Mouse (Mus musculus): ENCODE measurements around the gene Chrm3. TPM values are rescaled to one million over a fixed set of nuclear protein-coding genes. Genes with fewer than 3 reads are reported as not detected.
"Not testable (repeated sequence)": the region's sequence is repeated elsewhere in the genome, so short reads cannot be mapped to it uniquely, and the experiment has no call there.

The Chrm3 gene
- total and polyA plus RNA-seq, 2 experiments from 2014 or later: 2.8 to 14.8 TPM

- no peaks in the 10 kb centered on the region for H3K27me3 ChIP-seq (ENCODE audit: insufficient read depth, low read length)
- WGBS: 84% methylated on average over 3 of the region's 3 CpGs
- no peak for TF ChIP-seq CTCF (IDR thresholded peaks at IDR 0.05; ENCODE audit: low read depth)
- no peak overlapping the region for H3K9ac ChIP-seq
- no peak overlapping the region for H3K4me2 ChIP-seq (ENCODE audit: low read depth)
- H3K27ac ChIP-seq (ENCODE audit: low read depth, low read length): no peak overlapping the region
- H3K9me3 ChIP-seq (ENCODE audit: low read length): no peaks in the 10 kb centered on the region
- no peak for ATAC-seq
- H3K4me3 ChIP-seq (ENCODE audit: low read depth, low read length): no peak overlapping the region
- no peak for DNase-seq
- no peaks in the 10 kb centered on the region for H3K36me3 ChIP-seq (ENCODE audit: insufficient read depth)
- H3K4me1 ChIP-seq (ENCODE audit: insufficient read depth): no peaks in the 10 kb centered on the region
Measured at GRCm38 (mm10) chr13:9873377-9873776, 487.3 kb downstream of the Chrm3 start.

DNA sequence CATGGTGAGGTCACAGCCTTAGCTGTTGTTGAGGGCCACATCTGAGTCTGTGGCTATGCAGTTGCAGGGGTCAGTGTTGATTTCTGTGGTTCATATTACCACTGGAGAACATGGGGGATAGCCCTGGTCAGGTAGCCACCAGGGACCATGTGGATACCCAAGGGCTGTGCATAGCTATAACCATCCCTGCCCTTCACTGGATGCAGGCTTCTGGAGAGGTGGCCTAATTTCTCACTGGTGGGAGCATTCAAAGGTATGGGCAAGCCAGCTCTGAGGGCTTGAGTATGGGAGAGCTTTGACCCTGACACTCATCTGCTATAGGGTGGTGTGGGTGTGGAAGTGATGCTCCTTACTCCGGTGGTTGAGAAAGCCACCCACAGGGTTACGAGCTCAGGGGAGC, 494.5 kb downstream of the Chrm3 start:
- 93% methylated on average over 2 of the region's 2 CpGs for WGBS
- H3K27ac ChIP-seq (ENCODE audit: low read depth, low read length): no peak overlapping the region
- no peak for TF ChIP-seq CTCF (IDR thresholded peaks at IDR 0.05; ENCODE audit: low read depth)
- no peak overlapping the region for H3K9ac ChIP-seq
- no peak overlapping the region for H3K4me3 ChIP-seq (ENCODE audit: low read depth, low read length)
- no peak overlapping the region for H3K4me2 ChIP-seq (ENCODE audit: low read depth)
- no peaks in the 10 kb centered on the region for H3K4me1 ChIP-seq (ENCODE audit: insufficient read depth)
- DNase-seq (no peak), ATAC-seq (no peak)
- no peaks in the 10 kb centered on the region for H3K9me3 ChIP-seq (ENCODE audit: low read length)
- H3K27me3 ChIP-seq (ENCODE audit: insufficient read depth, low read length): no peaks in the 10 kb centered on the region
- H3K36me3 ChIP-seq (ENCODE audit: insufficient read depth): no peaks in the 10 kb centered on the region

DNA sequence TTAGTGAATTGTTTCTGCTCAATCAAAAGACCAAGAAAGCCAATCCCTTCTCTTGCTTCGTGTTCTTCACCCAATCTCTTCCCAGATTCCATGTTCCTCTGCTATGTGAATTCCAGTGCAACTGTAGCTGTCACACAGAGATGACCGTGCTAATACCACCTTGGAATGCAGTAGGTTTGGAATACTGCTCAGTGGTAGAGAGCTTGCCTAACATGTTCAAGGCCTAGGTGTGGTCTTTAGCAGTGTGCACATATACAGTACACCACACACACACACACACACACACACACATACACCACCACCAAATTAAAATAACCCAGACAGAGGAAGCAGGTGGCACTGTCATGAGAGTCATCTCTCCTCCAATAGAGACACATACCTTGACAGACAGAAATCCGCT, 513.1 kb downstream of the Chrm3 start:
- Histone ChIP-seq H3K36me3 (ENCODE audit: insufficient read depth) (no peaks in the 10 kb centered on the region), H3K9ac (no peak overlapping the region), H3K4me1 (ENCODE audit: insufficient read depth) (no peaks in the 10 kb centered on the region), H3K4me2 (ENCODE audit: low read depth) (no peak overlapping the region), H3K9me3 (ENCODE audit: low read length) (no peaks in the 10 kb centered on the region), H3K27me3 (ENCODE audit: insufficient read depth, low read length) (no peaks in the 10 kb centered on the region), H3K4me3 (ENCODE audit: low read depth, low read length) (no peak overlapping the region), H3K27ac (ENCODE audit: low read depth, low read length) (no peak overlapping the region)
- no peak for DNase-seq
- TF ChIP-seq CTCF (IDR thresholded peaks at IDR 0.05; ENCODE audit: low read depth): no peak
- 57% methylated on average over 3 of the region's 3 CpGs for WGBS
- no peak for ATAC-seq

DNA sequence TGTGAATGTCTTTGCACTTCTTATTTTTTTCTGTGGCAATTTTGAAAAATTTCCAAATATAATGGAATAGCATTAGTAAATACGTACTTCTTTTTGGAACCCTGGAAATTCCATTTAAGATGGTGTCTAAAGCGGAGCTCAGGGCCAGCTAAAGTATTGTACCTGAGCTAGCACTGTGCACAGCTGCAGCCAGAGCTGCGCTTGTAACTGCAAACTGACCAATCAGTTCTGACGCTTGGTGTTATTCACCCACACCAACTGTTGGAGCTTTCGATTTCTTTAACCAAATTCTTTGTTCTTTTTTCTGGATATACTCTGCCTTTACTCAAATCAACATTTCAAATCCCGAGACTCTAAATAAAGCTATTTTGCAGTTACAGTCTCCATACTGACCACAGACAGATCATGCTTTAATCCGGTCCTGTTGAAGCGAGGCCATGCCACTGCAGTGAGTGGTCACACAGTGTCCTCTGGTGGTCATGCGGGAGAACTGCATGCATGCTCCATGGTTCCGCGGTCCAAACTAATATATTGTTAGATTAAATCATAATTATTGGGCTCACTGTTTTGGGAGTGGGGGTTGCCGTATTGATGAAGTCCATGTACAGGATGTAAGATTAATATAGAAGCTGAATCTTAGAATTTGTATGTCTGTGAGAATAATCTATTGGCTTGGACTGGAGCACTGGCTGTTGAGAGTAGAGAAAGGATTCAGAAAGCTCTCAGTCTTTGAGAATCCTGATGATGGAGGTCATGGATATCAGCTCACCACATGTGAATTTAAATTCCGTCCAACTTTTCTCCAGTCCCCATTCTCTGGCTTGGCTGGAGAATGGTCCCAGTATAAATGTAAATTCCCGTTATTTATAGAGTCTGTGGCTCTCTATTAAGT, 513.9 kb downstream of the Chrm3 start:
- DNase-seq (peak; percentile 80), ATAC-seq (peak; percentile 87)
- Histone ChIP-seq H3K9ac (no peak overlapping the region), H3K9me3 (ENCODE audit: low read length) (no peaks in the 10 kb centered on the region), H3K4me3 (ENCODE audit: low read depth, low read length) (no peak overlapping the region), H3K4me1 (ENCODE audit: insufficient read depth) (no peaks in the 10 kb centered on the region), H3K4me2 (ENCODE audit: low read depth) (peak overlapping the region; percentile 28; the same call in 1 of the 2 replicates), H3K27ac (ENCODE audit: low read depth, low read length) (no peak overlapping the region), H3K27me3 (ENCODE audit: insufficient read depth, low read length) (no peaks in the 10 kb centered on the region), H3K36me3 (ENCODE audit: insufficient read depth) (no peaks in the 10 kb centered on the region)
- TF ChIP-seq CTCF (IDR thresholded peaks at IDR 0.05; ENCODE audit: low read depth): peak; percentile 100
- 28% methylated on average over 14 of the region's 14 CpGs for WGBS

GRCm38 (mm10) chr13:9834146-9834679, 526.4 kb downstream of the Chrm3 start:
- peak; percentile 54; the same call in 1 of the 2 replicates for ATAC-seq
- H3K9ac ChIP-seq; H3K4me3 ChIP-seq (ENCODE audit: low read depth, low read length); H3K4me2 ChIP-seq (ENCODE audit: low read depth); H3K9me3 ChIP-seq (ENCODE audit: low read length); H3K27me3 ChIP-seq (ENCODE audit: insufficient read depth, low read length); H3K27ac ChIP-seq (ENCODE audit: low read depth, low read length); H3K36me3 ChIP-seq (ENCODE audit: insufficient read depth); H3K4me1 ChIP-seq (ENCODE audit: insufficient read depth): not testable (repeated sequence)
- WGBS: 83% methylated on average over 30 of the region's 33 CpGs
- peak; percentile 16 for DNase-seq

DNA sequence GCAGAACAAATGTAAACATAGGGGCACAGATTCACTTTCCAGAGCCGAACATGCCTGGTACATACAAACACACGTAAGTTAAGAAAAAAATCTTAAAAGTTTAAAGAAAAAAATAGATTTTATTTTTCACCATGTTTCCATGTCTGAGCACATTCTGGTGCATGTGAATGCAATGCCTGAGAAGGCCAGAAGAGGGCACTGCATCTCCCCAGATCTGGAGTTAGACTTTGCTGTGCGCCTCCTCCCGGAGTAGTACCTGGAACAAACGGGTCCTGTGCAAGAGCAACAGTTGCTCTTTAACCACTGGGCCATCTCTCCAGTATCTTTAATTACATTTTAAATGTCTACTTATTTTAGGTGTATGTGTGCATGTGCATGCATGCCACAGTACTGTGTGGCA, 534.4 kb downstream of the Chrm3 start:
- no peak for ATAC-seq
- H3K36me3 ChIP-seq (ENCODE audit: insufficient read depth): no peaks in the 10 kb centered on the region
- no peak overlapping the region for H3K4me2 ChIP-seq (ENCODE audit: low read depth)
- WGBS: 66% methylated on average over 5 of the region's 5 CpGs
- no peak for DNase-seq
- H3K4me3 ChIP-seq (ENCODE audit: low read depth, low read length): no peak overlapping the region
- no peaks in the 10 kb centered on the region for H3K9me3 ChIP-seq (ENCODE audit: low read length)
- H3K27ac ChIP-seq (ENCODE audit: low read depth, low read length): no peak overlapping the region
- H3K27me3 ChIP-seq (ENCODE audit: insufficient read depth, low read length): no peaks in the 10 kb centered on the region
- no peak overlapping the region for H3K9ac ChIP-seq
- no peaks in the 10 kb centered on the region for H3K4me1 ChIP-seq (ENCODE audit: insufficient read depth)
- TF ChIP-seq CTCF (IDR thresholded peaks at IDR 0.05; ENCODE audit: low read depth): peak; percentile 49

Small RNA genes within 50 kb of the gene (microRNA-seq; reads per million reads assigned to microRNA genes)
- gene Gm24187: 0 reads per million in 2 experiments
